Mouse (Mus musculus) adrenal gland, adult 2 months (tissue): ENCODE measurements around the gene Ccdc171. TPM values are rescaled to one million over a fixed set of nuclear protein-coding genes. Genes with fewer than 3 reads are reported as not detected.

Experiments used
- DNase-seq: peaks from one replicate; pipeline ENCODE4 v3.0.0; 2021
- polyA plus RNA-seq: library from polyadenylated mRNA; depleted of rRNA; stranded (reverse); fragments of >200 nt; gene quantifications from 2 replicates; pipeline ENCODE4 v1.2.3, GENCODE M21; 2012
- total RNA-seq, 2 experiments: library from RNA; stranded (reverse); gene quantifications; 2 replicates each; pipeline ENCODE4 v1.2.3; 2021

Ccdc171 gene
- total and polyA plus RNA-seq, 3 experiments = 0.40 to 2.2 (median 1.8) TPM

DNA sequence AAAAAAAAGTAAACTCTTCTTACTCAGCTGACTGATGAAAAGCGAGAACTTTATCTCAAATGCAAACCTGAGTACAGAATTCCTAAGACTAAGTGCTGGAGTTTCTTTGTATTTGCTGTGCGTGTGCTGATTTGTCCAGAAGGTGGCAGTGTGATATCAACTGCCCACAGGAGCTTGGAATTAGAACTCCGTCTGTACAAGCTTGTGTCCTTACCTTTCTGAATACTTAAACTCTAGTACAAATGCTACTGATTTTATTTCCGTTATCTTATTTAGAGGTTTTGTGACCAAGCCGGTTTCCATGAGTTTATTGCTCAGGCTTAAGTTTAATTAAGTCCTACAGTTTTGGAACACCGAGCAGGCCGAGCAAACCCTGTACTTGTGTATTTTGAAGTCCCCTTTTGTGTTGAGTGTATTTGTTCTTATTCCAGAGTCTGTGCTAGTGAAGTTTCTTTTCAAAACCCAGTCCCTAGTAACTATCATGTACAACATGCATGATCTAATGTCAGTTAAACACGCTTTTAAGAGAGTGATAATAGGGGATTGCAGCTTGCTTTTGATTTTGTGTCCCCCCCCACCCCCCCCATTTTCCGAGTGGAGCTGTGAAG lies 269.1 kb downstream of the Ccdc171 start:
- DNase-seq = peak; percentile 28

DNA sequence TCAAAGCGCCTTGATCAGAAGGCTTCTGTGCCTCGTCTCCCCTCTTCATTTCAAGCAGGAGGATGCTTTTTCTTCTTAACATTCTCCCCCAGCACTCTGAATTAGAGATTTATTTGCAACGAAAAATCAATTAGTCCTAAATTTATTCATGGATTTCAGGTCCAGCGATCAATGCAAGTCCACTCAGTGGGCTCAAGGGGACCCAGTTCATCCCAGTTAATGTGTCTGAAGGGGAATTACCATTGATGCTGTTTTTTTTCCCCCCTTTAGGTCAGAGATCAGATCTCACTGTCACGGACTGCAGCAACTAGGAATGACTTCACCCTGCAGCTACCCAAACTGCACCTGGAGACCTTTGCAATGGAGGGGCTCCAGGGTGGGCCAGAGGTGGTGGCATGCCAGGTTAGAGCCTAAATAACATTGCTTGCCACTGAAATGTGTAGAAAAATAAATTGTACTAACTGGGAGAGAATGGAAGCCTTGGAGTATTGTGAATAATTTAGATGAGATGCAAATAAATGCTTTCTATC lies 269.6 kb downstream of the Ccdc171 start:
- DNase-seq = no peak

DNA sequence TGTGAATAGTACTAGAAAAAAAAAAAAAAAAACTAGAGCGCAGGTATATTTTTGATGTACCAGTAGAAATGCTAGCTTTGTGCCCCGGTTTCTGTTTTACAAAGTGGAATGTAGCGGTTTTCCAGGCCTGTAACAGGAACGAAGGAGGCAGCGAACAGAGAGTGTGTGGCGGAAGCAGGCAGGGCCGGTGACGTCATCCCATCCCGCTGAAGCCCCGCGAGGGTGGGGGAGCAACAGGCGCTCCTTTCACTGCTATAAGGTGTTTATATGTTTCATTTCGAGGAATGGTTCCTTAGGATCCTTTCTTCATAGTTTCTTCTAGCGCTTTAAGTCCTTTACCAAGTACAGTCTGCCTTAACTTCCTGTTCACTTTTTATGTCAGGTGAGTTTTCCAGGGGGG lies 272.6 kb downstream of the Ccdc171 start:
- no peak for DNase-seq

DNA sequence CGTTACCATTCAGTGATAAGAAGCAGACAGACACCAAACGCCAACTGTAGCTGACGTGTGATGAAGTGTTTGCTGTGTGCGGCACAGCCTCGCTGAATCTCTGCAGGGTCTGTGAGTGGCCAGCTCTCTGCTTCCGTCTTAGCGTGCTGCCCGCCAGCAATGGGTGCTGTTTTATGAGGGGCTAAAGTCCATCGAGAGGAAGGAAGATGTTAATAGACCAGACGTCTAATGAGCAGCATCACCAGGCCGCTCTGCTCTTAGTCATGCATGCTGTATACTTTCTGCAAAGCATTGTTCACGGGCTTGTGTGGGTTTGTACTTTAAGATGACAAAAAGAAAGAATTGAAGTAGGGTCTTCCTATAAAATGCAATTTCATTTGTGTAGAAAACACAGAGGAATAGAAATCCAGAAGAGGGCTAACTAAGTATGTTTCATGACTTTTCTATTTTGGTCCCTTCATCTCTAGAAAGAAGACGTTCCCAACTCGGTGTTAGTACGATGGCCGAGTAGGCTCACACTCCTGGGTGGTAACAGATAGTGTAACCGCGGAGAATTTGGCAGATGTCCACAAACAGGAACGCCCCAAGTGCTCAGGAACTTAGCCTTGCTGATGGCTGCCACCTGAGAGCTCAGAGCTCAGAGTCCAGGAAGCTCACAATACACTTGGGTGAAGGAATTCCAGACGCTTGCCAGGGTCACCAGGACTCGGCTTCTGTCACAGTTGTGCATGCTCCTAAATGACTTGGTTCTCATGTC lies 273.5 kb downstream of the Ccdc171 start:
- no peak for DNase-seq

DNA sequence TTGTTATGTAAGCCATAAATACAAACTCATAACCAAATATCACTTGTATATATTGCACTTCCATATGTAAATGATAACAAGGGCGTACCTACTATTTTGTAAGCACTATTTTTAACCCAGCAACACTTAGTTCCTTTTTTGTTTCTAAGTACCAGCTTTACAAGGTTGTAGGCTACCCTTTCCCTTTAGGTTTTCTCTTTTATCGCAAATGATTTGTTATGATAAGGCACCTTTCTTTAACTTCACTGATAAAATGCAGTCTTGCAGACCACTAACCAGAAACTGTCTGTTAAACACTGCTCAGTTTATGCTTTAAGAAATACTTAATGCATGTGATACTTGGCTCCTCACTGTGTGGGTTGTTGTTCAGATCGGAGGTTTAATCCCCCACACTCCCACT lies 275.1 kb downstream of the Ccdc171 start:
- no peak for DNase-seq

DNA sequence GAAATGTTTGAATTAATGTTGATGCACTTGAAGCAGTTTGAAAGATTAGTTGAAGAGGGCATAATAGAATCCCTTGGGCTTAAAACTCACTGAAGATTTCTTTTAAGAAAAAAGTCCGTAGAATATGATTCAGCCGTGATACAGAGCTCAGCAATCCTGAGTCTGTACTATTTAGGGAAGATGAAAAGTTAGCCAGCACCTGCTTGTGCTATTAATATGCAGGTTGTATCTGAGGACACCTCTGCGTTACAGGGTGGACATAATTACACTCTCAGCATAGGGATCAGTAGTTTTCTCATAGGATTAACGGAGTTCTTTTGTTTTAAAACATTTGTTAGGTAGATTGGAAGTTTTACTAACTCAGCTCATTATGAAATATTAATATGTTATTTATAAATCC lies 291.6 kb downstream of the Ccdc171 start:
- DNase-seq = no peak

DNA sequence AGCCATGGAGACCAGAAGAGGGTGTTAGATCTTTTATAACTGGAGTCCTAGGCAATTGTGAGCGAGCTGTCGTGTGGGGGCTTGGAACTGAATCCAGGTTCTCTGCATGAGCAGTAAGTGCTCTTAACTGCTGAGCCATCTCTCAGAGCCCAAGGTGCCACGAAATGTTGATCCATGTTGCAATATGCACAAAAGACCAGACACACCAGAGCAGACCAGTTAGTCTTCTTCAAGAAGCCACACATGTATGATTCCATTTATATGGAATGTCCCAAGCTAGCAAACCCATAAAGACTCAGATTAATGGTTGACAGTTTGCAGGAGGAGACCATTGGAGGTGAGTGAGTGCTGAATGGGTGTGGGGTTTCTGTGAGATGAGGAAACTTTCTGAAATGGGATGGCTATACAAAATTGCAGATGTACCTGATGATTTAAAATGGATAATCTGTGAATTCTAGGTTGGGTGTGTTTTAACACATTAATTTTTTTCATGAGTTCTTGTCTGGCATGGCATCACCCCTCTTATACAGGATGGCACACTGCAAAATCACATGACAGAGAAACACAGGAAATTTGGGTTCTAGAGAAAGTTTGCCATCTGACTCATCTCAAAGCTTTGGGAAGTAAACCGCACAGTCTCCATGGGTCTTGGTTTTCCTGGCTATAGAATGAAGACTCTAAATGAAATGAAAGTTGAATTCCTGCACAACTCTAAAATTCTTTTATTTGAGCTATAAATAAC lies 304.5 kb downstream of the Ccdc171 start:
- DNase-seq = no peak

DNA sequence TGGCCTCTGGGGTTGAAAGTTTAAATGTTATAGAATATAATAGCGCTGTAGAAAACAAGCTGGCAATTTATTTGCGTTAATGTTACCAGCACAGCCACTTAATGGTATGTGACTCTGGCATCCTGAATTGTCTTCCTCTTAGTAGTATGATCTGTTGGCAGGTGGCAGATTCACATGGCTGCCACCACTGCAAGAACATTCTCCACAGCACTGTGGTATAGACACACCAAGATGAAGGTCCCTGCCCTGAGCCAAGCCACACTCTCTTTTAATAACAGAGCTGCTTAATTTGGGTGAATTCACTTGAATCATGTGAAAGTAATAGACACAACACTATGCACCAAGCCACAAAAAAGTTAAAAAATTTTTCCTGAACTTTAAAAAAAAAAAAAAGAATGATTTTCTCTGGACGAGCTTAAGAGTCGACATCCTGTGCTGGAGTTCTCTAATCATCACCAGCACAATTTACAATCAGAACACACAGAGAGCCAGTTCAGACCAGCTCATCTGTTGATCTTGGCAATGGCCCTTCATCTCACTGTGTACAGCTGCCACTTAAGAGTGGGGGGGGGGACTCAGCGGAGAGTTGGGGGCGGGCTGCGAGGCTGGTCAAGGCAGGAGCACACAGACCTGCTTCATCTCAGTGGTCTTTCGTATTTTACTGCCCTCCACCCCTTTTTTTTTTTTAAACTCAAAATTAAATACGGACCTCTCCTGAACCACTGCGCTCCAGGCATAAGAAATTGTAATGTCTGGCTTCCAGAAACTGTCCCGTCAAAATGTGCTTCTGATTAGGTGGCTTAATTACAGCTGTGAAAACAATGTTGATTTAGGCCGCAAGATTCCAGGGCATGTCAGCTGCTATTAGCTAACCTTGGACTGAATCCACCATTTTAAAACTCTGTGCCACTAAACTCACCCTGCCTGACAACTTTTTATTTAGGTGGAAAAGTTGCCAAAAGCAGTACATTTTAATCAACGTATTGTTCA lies 305.8 kb downstream of the Ccdc171 start:
- DNase-seq = no peak

DNA sequence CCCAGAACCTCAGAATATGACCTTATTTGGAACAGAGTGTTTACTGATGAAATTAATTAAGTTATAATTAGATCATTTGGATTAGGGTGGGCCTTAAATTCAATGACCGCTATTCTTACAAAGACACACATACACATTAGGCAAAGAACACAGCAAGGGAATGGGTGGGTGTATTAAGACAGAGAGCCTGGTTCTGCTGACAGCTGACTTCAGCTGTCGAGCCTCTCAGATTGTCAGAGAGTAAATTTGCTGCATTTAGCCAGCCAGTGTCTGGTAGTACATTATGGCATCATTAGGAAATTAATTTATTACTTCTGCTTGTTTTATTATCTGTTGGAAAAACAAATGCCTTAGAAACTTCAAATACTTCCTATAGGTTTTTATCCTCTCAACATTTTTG lies 313.7 kb downstream of the Ccdc171 start:
- no peak for DNase-seq

DNA sequence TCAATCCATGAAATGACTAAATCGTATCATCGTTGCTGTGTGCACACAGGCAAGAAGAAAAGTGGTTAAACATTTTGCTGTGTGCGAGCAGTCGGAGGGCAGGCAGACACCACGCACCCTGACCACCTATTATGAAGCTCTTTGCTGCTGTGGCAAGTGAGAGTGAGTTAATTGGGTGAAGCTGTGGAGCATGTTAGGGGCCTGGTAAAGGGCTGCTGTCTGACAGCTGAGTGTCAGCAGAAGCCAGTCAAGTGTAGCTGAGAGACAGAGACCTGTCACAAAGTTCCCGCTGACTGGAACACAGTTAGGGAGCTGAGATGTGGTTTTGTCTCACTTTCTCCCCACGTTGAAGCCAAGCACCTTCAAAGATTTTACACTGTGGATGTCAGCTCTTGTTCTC lies 321.0 kb downstream of the Ccdc171 start:
- DNase-seq = no peak

DNA sequence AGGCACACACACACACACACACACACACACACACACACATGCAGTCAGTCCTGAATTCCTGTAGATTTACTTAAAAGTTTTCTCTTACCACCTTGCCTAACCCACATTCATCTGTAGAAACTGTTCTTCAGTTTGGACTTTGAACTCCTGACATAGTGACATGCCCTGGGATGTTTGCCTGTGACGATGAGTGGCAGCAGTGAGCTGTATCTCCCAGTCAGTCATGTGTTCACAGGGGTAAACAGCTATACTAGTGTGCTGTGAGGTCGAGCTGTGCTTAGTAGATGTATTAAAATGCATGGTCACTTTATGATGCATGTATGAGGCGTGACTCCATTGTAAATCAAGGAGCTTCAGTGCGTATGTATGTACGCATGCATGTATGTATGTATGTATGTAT lies 328.5 kb downstream of the Ccdc171 start:
- no peak for DNase-seq

DNA sequence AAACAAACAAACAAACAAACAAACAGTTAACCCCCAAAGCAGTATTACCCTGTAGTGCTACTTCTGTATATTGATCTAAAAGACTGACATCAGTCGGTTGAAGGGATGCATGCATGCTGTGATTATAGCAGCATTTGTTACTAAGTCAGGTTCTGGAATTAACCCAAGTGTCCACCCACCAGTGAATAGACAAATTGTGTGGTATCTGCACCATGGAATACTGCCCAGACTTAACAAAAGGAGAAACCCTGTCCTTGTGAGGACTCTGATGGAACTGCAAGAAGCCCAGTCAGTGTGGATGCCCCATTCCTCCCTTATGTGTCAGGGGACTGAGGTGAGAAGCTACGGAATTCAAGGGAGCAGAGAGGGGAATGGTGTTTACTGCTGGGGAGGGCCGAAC lies 336.4 kb downstream of the Ccdc171 start:
- no peak for DNase-seq

DNA sequence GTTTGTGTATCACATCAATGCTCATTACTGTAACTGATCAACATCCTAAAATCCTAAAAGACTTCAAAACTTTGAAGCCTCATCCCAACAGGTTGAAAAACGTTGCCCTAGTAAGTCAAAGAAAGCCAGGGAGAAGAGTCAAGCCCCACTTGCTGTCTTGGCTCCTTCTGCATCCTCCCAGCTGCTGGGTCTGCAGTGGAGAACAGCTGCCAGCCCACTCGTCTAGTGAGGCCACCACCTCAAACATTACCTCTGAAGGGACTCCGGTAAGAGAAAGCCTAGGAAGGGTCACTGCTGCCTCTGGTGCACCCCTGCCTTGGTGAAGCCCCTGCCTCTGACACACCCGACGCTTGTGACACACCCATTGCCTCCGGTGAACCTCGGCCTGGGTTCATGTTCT lies 336.9 kb downstream of the Ccdc171 start:
- DNase-seq = no peak

DNA sequence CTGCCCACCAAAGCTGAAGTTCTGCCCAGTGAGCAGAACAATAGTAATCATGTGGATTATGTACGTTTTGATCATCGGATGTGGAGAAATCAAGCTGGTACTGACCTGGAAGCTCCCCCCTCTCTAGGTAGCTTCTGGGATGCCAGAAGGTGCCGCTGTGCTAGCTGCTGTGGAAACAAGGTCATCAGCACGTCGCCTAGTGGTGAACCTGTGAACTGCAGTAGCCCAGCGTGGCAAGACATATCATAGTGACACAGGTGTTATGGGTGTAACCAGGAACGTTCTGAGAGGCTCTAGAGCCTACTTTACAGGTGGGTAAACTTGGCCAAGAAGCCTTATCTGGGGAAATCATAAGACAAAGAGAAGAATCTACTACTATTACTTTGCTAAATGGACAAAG lies 351.3 kb downstream of the Ccdc171 start:
- DNase-seq = no peak

DNA sequence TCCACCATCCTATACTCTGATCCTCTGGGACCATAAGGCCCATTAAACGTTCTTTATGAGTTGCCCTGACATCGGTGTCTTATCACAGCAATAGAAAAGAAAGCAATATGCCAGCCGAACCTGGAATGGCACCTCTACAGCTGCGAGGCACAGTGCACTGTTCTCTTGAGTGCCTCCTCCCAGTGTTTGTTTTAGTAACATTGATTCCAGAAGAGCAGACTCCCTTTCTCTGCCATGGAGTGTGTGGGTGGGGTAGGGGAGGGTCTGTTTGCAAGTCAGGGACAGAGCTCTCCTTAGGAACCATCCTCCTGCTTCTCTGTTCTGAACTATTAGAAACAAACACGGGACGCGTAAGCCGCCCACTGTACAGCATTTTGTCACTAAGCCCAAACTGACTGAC lies 352.9 kb downstream of the Ccdc171 start:
- DNase-seq = no peak

DNA sequence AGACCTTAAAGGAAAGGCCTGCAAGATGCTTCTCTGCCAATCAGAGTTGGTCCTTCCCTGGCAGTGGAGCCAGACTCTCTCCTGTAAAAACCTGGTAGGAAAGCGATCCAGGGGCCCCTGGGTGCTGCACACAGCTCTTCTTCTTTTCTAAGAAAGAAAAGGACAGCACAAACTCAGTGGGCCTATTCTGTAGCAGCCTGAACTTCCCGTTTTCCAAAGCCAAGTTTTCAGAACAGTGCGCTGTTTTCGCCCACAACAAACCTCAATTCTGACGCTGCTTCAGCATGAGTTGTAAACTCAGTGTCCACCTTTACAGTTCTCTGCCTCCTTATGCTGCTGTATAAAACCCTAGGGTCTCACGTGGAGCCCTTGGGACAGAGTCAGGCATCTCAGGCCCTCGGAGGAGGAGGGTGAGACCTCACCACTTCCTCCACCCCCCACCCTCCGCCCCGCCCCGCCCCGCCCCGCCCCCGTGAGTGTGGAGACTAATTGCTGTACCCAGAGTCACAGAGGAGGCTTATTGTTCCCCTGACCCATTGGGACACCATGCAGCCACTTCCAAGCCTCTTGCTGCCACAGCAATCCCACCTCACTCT lies 363.2 kb downstream of the Ccdc171 start:
- no peak for DNase-seq

DNA sequence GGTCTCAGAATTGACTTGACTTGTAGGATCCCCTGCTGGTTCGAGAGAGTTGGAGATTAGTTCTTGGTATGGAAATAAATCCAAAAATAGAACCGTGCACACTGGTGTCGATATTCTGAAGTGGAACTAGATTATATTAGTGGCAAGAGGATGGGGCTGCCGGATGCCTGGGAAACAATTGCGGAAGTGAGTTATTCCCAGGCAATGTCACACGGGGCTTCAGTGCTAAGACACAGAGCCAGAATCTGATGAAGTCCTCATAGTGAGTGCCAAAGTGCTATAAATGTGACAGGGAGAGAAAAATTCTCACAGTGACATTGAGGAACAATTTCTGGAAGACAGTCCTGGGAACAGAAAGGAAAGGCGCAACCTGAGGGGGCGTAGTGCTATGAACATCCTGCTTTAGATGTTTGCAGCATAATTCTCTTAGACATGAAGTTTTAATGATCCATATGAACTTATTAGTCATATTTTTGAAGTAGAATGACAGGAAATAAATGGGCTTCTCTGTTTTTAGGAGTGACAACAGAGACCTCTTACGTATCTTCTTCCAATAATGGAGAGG lies 376.8 kb downstream of the Ccdc171 start:
- no peak for DNase-seq
